9 mouse cellular contexts compared by ENCODE assay signal in genomic region chr11:18750911-18751841, GRCm38 (mm10).
DNase-seq lines count a peak whose midpoint lies in the region; ATAC-seq and TF ChIP-seq lines count a peak whose summit lies in the region.
"Had no signal": no experiment of that assay in that cellular context is flagged by ENCODE, and none has a peak within 500 bp of the region (broad histone marks: within the 10 kb centered on the region; RNA-seq: fewer than 3 reads in every experiment).

No protein-coding gene starts in this region.

- ATAC-seq in kidney, embryonic 14.5 days (ENCODE audit: low FRiP score, low TSS enrichment): no peak
- no peak for ATAC-seq in intestine, embryonic 16.5 days
- 0 out of 2 replicates have a peak, but pooled peaks have one; percentile 19 for ATAC-seq in neural tube, embryonic 14.5 days (ENCODE audit: low read depth)

- DNase-seq in kidney, adult 8-10 months: no peak
- no peak for DNase-seq in embryonic facial prominence, embryonic 10.5 days (ENCODE audit: low spot score)
- no peak for DNase-seq in thymus, postnatal 36 days
- no peak for DNase-seq in thymus, adult 2 months
- DNase-seq in adrenal gland, postnatal 4 days (ENCODE audit: low spot score in 2 of 2): no peak

- H3K27ac ChIP-seq in kidney, embryonic 14.5 days (ENCODE audit: low read depth, low read length): peak overlapping the region; percentile 90
- H3K27ac ChIP-seq in embryonic facial prominence, embryonic 10.5 days (replicated peaks): peak overlapping the region; percentile 16
- H3K27ac ChIP-seq in intestine, embryonic 16.5 days (ENCODE audit: low read length): peak overlapping the region; percentile 76
- peak overlapping the region; percentile 72 for H3K27ac ChIP-seq in neural tube, embryonic 14.5 days (ENCODE audit: low read depth, low read length)
- H3K27ac ChIP-seq in thymus, adult 2 months (ENCODE audit: control insufficient read depth, insufficient read depth, low read length): no peak overlapping the region

- TF ChIP-seq CTCF in thymus, adult 2 months (IDR thresholded peaks at IDR 0.05; ENCODE audit: borderline replicate concordance, control insufficient read depth, extremely low read depth, insufficient read depth, low read length, poor library complexity): no peak

- H3K9me3 ChIP-seq in kidney, embryonic 14.5 days (ENCODE audit: control insufficient read depth, low read length): no peaks in the 10 kb centered on the region
- H3K9me3 ChIP-seq in embryonic facial prominence, embryonic 10.5 days: no peaks in the 10 kb centered on the region
- no peaks in the 10 kb centered on the region for H3K9me3 ChIP-seq in intestine, embryonic 16.5 days (ENCODE audit: control insufficient read depth, low read length)
- H3K9me3 ChIP-seq in neural tube, embryonic 14.5 days (ENCODE audit: control insufficient read depth, low read length): no peaks in the 10 kb centered on the region
- H3K9me3 ChIP-seq: G1E had no signal

- no peaks in the 10 kb centered on the region for H3K36me3 ChIP-seq in kidney, embryonic 14.5 days (ENCODE audit: control insufficient read depth, insufficient read depth, low read length)
- no peaks in the 10 kb centered on the region for H3K36me3 ChIP-seq in embryonic facial prominence, embryonic 10.5 days (replicated peaks)
- no peaks in the 10 kb centered on the region for H3K36me3 ChIP-seq in intestine, embryonic 16.5 days (ENCODE audit: control insufficient read depth, insufficient read depth, low read length)
- H3K36me3 ChIP-seq in neural tube, embryonic 14.5 days (ENCODE audit: control insufficient read depth, insufficient read depth, low read length): no peaks in the 10 kb centered on the region
- no peaks in the 10 kb centered on the region for H3K36me3 ChIP-seq in thymus, adult 2 months (ENCODE audit: control insufficient read depth, insufficient read depth, low read length)
- H3K36me3 ChIP-seq: G1E had no signal

- WGBS in kidney, embryonic 14.5 days: 11% methylated on average over 20 of the region's 20 CpGs
- WGBS in embryonic facial prominence, embryonic 10.5 days: 20% methylated on average over 20 of the region's 20 CpGs
- WGBS in intestine, embryonic 16.5 days: 18% methylated on average over 20 of the region's 20 CpGs
- WGBS in neural tube, embryonic 14.5 days: 7% methylated on average over 20 of the region's 20 CpGs
- 81% methylated on average over 20 of the region's 20 CpGs for WGBS in thymus, adult 2 months

- H3K27me3 ChIP-seq in kidney, embryonic 14.5 days (ENCODE audit: control insufficient read depth, insufficient read depth, low read length): no peaks in the 10 kb centered on the region
- peaks cover 12% of the 10 kb centered on the region for H3K27me3 ChIP-seq in embryonic facial prominence, embryonic 10.5 days (replicated peaks; ENCODE audit: low read depth, poor library complexity, severe bottlenecking)
- H3K27me3 ChIP-seq in intestine, embryonic 16.5 days (replicated peaks; ENCODE audit: control insufficient read depth, insufficient read depth, low read length): no peaks in the 10 kb centered on the region
- H3K27me3 ChIP-seq in neural tube, embryonic 14.5 days (ENCODE audit: control insufficient read depth, insufficient read depth, low read length): no peaks in the 10 kb centered on the region
- H3K27me3 ChIP-seq in thymus, adult 2 months (ENCODE audit: control insufficient read depth, insufficient read depth, low read length): no peaks in the 10 kb centered on the region

- H3K4me3 ChIP-seq in kidney, embryonic 14.5 days (ENCODE audit: low read length): peak overlapping the region; percentile 15; the same call in 1 of the 2 replicates
- H3K4me3 ChIP-seq in embryonic facial prominence, embryonic 10.5 days: peak overlapping the region; percentile 41
- peak overlapping the region; percentile 18 for H3K4me3 ChIP-seq in intestine, embryonic 16.5 days (ENCODE audit: low read length)
- H3K4me3 ChIP-seq in neural tube, embryonic 14.5 days (ENCODE audit: low read depth, low read length): peak overlapping the region; percentile 14; the same call in 1 of the 2 replicates
- H3K4me3 ChIP-seq in thymus, adult 2 months (ENCODE audit: control insufficient read depth, insufficient read depth, low read length): no peak overlapping the region

- H3K4me1 ChIP-seq in kidney, embryonic 14.5 days (ENCODE audit: control insufficient read depth, insufficient read depth, low read length): peaks cover 47% of the 10 kb centered on the region
- peaks cover 83% of the 10 kb centered on the region for H3K4me1 ChIP-seq in embryonic facial prominence, embryonic 10.5 days
- H3K4me1 ChIP-seq in intestine, embryonic 16.5 days (ENCODE audit: control insufficient read depth, insufficient read depth, low read length): peaks cover 34% of the 10 kb centered on the region
- H3K4me1 ChIP-seq in neural tube, embryonic 14.5 days (ENCODE audit: control insufficient read depth, insufficient read depth, low read length): peaks cover 58% of the 10 kb centered on the region
- no peaks in the 10 kb centered on the region for H3K4me1 ChIP-seq in thymus, adult 2 months (replicated peaks; ENCODE audit: control insufficient read depth, insufficient read depth, low read length)

- TF ChIP-seq POLR2A in thymus, adult 2 months (IDR thresholded peaks at IDR 0.05; ENCODE audit: control insufficient read depth, extremely low read depth, insufficient read depth, low read length, poor library complexity): no peak

- H3K4me2 ChIP-seq in kidney, embryonic 14.5 days (replicated peaks; ENCODE audit: low read depth, low read length): peak overlapping the region; percentile 44
- peak overlapping the region; percentile 50 for H3K4me2 ChIP-seq in intestine, embryonic 16.5 days (ENCODE audit: low read depth, low read length)
- H3K4me2 ChIP-seq in neural tube, embryonic 14.5 days (ENCODE audit: low read depth, low read length): peak overlapping the region; percentile 35

- H3K9ac ChIP-seq in kidney, embryonic 14.5 days (ENCODE audit: low read depth, low read length): peak overlapping the region; percentile 51; the same call in 1 of the 2 replicates
- peak overlapping the region; percentile 49 for H3K9ac ChIP-seq in intestine, embryonic 16.5 days (ENCODE audit: low read depth, low read length)
- peak overlapping the region; percentile 9 for H3K9ac ChIP-seq in neural tube, embryonic 14.5 days (replicated peaks; ENCODE audit: low read depth, low read length)
